Mouse (Mus musculus) heart, adult 2 months (tissue): ENCODE data around the gene Trim31.

Source experiments
- CTCF ChIP-seq: fragments of 200-600 bp; IDR thresholded peaks from 2 replicates; pipeline ENCODE4 v1.8.1; 2022; ENCODE audit warnings: antibody characterized with exemption, mild to moderate bottlenecking, moderate library complexity
- POLR2A ChIP-seq: fragments of 200-500 bp; IDR thresholded peaks from 2 replicates; pipeline ENCODE4 v1.6.1; 2011; ENCODE audit warnings: mild to moderate bottlenecking, low read depth, low read length, control low read depth; ENCODE audit not compliant: insufficient read depth

DNA sequence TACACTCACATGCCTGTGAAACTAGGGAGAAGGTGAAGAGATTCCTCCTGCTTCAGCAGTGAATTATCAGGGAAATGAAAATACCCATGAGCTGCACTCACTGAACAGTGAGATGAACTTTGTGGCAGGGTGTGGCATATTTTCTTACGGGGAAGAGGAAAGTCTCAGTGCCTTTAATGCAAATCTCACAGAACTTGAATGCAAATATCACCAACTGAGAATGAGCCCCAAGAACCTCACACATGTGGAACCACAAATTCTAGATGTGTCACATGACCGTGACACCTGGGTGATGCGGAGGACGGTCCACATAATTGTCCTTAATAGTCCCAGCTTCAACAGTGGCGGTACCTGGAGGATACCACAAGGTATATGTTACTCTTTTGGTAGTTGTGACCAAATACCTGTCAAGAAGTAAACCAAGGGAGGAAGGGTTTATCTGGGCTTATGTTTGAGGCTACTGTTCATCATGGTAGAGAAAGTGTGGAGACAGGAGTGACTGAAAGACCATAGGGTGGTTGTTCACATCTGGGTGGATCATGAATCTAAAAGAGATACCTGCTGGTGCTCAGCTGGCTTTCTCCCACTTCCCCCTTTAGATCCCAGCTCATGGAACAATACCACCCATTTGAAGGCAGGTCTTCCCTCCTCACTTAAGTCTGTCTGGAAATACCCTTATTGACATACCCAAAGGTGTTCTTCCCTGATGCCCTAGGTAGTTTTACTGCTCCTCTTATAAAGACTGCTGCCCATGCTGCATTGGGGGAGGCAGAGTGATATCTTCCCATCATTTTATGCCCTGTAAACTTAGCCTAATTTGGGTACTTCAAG, 7.6 kb upstream of the Trim31 start, which contains the start of gene Trim40:
- TF ChIP-seq CTCF = no peak
- no peak for TF ChIP-seq POLR2A
